Mouse (Mus musculus) spleen, postnatal 4 days (tissue): Measurements from ENCODE around the gene Xirp1.

Experiments used
- DNase-seq, 2 experiments: peaks; one replicate each; pipeline ENCODE4 v3.0.0; 2022; ENCODE audit warnings: low spot score in 2 of 2

Gene Xirp1

DNA sequence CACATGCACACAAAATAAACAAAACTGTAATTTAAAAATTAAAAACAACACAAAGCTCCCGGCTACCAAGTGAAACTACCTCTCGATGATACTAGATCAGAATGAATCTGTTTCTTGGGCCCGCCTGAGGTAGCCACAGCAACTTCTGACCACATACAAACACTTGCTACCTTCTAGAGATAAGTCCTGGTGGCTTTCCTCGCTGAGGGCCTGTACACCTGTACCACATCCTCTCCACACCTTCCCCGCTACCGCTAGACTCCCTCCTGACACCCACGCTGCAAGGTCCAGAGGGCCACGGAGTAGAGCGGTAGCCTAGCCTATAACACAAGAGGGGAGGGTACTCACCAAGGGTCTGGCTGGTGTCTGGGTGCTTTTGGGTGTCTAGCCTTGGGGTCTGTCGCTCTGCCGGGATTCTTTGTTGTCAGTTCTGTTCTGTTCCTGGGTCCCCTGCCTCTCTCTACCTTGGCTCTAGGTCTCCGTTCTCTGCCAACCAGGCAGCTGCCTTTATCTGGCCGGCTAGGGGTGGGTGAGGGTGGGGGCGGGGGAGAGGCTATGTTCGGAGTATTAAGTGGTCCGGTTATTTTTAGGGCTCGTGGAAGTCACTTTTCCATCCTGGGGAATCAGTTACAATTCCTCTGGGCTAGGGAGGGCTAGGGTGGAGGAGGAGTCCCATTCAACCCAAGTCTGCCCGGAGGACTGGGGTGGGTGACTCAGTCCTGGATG lies at the start of gene Xirp1:
Xirp1 (minus strand) TSS at position 513 of the 726 bp plus-strand sequence.
- DNase-seq: no peak

DNA sequence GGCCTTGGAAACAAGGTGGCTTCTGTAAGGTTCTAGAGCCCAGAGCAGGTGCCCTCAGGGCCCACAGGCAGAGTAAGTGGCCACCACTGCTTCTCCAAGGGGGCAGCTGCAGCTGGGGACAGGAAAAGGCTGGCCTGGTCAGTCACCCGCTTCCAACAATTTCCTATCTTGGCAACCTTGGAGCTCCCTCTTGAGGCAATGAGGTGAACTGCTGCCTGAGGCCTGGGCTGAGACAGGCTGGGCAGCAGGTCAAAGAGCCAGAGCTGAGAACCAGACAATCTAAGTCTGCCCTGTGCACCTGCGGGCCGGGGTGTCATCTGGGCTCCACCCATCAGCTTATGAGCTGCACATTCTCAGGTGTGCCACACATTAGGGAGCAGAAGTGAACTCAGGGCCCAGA lies 49.8 kb upstream of the Xirp1 start:
- DNase-seq: peak; percentile 69 to 88

DNA sequence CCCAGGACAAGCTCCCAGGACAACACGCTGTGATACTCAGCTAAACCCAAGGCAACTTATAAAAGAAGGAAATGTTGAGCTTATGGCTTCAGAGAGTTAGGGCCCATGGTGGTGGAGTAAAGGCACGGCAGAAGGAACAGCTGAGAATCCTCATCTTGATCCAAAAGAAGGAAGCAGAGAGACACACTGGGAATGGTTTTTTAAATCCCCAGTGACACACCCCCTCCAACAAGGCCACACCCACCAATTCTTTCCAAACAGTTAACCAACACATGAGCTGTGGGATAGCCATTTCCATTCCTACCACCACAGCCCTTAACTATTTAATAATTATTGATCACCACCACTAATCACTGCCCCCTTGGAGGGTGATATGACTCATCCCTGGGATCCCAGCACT lies 47.9 kb upstream of the Xirp1 start:
- DNase-seq: no peak

DNA sequence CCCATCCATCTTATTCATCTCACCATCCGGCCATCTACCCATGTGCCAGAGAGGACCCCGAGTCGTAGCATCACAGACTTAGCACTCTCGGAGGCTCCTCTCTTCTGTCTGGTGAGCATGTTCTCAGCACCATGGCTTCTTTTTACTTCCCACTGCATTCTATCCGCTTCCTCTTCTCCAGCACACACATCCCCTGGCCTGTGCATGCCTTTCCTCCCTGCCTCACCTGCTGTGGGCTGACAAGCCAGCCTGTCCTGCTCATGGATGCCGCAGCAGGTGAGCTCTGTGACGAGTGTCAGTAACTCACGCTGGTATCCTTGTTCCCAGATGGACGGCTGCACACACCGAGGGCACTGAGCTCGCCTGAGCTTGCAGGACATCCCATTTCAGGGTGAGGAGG lies 46.4 kb upstream of the Xirp1 start, which contains the start of gene Cx3cr1:
Cx3cr1 (minus strand) TSS at position 101 of the 400 bp plus-strand sequence.
- no peak for DNase-seq

DNA sequence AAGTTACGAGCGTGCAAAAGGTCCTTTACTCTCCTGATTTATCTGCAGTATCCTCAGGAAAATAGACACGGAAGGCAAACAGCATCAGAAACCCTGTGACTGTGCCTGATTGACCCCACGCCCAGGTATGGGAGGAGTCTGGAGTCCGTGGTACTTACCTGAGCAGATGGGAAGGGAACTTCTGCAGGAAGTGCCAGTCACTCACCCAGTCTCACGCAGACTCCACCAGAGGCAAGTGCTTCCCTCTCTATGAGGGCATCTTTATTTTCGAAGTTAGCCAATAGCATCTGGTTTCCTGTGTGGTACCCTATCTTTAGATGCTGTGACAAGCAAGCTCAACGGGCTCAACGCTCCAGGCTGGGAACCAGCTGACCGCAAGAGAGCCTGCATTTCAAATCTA lies 44.6 kb upstream of the Xirp1 start:
- DNase-seq: no peak

DNA sequence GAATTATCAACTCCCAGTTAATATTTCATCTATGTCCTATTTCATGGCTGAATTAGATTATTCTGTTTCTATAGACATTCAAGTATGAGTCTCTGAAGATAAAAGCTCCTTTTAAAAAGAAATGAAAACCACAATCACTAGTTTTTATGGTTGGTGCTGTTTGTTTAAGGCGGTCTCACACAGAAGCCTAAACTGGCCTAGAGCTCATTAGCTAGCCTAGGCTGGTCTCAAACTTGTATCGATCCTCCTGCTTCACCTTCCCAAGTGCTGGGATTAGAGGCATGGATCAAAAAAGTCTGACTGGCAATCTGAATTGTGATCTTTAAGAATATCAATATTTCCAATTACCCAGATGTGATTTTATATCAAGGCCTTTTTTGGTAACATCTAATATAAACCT lies 44.2 kb upstream of the Xirp1 start:
- DNase-seq: no peak

DNA sequence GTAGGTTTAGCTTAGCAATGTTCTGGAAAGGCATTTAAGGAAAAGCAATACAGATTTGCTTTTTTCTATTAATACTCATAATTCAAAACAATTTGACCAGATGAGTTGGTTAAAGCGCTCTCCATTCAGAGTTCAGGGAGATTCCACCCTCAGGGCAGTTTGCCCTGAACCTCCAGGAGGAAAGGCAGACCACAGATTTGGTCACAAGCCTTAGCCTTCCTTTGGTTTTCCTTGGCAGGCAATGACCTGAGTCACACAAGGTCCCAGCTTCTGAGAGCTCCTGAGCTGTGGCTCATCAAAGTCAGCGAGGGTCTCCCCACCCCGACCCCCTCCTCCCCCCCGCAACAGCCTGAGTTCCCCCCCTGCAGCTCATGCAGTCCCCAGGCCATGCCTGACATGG lies 40.9 kb upstream of the Xirp1 start:
- no peak for DNase-seq

DNA sequence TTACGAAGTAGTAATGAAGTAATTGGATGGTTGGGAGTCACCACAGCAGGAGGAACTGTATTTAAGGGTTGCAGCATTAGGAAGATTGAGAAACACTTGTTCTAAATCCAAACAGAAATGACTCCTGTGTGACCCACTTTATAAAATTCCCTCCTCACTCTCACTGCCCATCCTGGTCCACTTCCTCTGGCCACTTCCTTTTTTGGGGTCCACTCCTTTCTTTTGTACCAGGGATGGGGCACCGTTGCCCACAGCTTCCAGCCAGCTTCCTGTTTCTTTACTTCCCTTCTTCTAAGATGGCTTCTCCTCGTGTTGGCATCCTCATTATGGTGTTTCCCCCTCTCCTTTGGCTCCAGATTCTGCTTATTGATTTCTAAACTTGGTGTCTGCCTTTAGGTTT lies 35.3 kb upstream of the Xirp1 start:
- no peak for DNase-seq

DNA sequence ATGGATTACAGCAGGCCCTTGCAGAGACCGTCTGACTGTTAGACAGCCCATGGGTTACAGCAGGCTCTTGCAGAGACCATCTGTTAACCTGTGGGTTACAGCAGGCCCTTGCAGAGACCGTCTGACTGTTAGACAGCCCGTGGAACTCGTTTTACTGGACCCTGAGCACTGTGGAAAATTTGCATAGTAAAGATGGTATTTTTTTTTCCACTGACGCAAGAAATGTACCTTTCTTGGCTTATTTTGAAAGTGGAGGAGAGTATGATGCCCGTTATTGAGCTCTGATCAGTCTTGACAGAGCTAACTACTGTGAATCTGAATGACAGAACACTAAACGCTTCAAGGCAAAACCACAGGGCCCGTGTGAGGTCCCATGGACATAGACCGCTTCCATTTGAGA lies 32.8 kb upstream of the Xirp1 start:
- no peak for DNase-seq

DNA sequence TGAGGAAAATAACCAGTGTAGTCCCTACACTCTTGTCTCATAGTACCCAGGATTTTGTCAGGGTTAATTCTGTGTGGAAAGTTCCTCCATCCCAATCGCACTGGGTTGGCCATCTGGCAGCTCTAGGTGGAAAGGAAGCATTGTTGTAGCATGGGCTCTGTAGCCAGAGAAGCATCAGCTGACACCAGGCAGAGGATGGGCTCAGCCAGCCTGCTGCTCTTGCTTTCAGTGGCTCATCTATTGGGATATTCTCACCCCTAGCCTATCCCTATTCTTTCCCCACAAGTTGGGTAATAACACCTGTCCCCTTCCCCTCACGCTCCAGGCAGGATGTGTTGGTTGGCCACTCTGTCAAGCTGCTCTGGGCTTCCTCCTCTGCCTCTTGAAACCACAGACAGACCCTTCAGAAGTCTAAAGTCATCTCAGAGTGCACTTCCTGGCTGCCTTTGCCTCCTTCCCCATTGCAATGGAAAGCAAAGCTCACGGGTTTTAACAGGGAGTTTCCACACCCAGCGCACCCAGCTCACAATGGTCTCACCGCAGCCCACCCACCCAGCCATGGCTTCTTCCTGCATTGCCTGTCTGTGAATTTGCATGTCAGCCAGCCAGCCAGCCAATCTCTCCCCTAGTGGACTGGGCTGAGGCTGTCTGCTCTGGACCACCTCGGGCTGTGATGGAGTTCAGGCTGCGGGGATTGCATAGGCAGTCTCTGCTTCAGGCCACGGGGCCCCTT lies 31.3 kb upstream of the Xirp1 start:
- DNase-seq: peak in 1 of 2 experiments; percentile 19

DNA sequence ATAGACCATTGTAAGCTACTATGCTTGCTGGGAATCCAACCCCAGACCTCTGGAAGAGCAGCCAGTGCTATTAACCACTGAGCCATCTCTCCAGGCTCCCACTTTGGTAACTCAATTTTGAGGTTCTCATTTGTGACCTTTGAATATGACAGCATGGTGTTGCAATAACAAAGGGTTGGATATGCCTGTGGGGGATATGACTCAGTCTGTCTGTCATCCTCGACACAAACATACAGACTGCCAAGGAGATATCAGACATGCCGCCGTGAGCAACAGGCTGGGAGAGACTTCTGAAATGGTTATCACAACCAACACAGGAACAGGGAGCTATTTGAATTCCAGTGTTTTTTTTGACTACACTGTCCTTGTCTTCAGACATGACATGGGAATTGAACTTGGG lies 26.0 kb upstream of the Xirp1 start:
- DNase-seq: no peak

DNA sequence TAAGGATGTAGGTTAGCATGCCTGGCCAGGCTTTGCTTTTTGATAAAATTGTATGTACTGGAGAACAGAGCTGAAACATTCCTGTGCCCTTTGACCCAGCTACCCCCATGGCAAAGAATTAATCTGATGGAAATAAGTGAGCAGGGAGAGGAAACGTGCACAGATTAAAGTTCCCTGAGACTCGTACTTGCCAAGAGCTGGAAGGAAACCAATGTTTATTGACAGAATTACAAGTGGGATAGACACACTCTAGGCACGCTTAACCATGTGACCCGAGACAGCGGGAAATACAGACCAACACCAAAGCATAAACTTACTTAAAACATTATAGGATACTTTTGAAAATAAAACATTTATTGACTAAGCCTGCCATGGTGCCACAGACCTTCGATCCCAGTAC lies 25.1 kb upstream of the Xirp1 start:
- no peak for DNase-seq

DNA sequence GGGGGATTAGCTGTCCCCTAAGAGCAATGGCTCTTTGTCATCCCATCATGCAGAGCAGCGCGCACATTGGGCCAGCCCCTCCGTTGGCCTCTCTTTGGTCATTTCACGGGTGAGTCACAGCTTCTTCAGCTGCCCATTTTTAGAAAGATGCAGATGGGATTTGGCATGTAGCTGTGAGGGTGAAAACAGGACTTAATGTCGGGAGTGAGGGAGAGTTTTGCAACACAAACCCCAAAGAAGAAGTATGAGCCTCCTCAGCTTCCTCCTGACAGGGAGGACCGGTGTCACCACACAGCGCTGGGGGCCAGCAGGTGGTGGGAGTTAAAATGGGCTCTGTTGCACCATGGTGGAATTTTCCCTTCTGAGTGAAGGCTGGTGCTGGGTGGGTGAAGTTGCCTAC lies 19.7 kb upstream of the Xirp1 start:
- no peak for DNase-seq

DNA sequence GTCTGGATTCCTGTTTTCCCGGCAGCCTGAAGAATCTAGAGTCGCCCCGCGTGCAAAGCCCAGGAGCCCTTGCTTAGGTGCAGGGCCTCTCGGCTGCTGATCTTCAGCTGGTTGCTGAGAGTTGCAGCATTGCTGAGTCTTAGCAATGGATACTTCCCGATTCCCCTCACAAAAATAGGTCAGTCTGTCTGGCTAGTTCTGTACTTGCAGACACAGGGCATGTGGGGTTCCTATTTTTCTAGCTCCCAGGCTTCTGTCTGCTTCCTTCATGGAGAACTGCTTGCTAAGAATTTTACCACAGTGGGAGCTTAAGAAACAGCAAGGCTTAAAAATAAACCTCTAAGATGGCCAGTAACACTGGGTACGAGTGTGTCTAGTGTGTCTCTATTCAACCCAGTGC lies 14.0 kb upstream of the Xirp1 start:
- no peak for DNase-seq

DNA sequence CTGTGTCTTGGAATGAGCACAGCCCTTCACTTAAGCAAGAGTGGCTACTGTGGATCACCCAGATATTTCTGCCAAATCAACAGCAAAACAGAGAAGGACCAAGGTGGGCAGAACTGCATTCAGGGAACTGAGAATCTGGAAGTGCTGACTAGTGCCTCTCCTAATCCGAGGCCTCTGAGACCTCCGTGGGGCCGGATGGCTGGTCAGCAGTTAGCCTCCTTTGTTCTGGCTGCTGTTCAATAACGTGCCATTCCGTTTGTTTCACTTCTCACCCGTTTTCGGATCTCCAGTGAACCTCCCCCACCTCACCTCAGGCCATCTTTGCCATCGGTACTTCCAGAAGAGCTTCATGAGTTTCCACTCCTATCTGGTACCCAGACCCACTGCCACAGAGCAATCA lies 11.0 kb upstream of the Xirp1 start:
- no peak for DNase-seq

DNA sequence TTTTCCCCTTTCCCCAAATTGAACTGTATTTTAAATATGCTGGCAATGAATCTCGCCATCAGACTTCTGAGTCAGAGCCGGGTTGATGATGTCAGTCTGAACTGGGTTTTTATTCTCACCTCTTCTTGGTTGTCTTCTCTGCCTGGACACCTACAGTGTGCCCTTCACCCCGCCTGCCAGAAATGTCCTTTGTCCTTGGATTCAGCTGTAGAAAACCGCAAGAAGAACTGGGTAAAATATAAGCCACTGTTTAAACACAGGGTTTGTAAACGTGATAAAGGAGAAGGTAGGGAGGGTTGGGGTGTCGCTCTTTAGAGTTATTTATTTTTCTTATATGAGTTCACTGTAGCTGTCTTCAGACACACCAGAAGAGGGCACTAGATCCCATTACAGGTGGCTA lies 9.3 kb upstream of the Xirp1 start:
- DNase-seq: no peak

DNA sequence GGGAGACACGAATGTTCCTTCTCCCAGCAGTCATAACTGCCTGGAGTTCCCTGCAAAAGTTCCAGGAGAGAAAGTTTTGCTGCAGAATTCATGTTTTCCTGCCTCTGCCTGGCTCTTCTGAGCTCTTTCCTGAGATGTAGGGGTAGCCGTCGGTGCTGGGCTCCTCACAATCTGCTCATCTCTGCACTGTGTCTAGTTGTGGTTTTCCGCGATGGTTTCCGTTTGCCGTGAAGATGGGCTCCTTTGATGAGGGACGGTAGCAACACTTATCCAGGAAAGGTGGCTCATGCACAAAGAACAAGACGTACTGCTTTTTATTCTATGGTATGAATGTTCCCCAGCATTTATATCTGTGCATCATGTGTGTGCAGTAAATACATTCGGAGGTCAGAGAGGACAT lies 7.0 kb upstream of the Xirp1 start:
- no peak for DNase-seq

DNA sequence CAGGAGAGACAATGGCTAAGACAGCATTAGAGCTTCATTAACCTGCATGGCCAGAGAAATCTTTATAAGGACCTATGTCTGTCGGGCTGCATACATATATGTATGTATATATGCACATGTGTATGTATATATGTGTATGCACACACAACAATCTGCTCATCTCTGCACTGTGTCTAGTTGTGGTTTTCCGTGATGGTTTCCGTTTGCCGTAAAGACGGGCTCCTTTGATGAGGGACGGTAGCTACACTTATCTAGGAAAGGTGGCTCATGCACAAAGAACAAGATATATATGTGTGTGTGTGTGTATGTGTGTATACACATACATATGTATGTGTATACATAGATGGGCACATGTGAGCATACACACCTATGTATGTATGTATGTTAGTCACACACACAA lies 6.5 kb upstream of the Xirp1 start:
- no peak for DNase-seq

DNA sequence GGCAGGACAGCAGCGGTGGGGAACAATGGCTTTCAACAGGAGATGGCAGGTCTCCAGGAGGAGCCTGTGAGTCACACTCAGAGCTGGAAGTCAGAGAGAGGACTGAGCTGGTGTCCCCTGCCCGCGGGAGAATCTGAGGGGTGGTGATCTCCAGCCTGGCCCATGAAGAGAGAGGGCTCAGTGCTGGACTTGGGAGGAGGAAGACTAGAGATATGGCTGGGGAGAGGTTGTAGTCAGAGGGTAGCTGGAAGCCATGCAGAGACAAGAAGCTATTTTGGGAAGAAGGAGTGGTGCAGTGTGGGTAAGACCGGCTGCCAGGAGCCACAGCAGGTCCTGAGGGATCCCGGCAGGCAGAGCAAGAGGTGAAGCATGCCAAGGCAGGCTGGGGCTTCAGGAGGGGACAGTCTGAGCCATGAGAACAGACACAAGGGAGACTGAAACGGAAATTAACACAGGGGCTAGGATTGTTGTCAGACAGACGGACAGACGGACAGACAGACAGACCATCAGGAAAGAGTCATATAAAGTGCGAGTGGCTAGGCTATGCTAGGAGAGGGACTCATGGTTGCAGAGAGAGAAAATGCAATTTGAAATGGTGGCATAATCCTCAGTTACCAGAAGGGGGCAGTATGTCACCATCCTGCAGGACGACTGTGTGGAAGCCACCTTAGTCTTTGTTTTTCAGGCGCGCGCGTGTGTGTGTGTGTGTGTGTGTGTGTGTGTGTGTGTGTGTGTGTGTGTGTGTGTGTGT lies 4.2 kb upstream of the Xirp1 start:
- no peak for DNase-seq

DNA sequence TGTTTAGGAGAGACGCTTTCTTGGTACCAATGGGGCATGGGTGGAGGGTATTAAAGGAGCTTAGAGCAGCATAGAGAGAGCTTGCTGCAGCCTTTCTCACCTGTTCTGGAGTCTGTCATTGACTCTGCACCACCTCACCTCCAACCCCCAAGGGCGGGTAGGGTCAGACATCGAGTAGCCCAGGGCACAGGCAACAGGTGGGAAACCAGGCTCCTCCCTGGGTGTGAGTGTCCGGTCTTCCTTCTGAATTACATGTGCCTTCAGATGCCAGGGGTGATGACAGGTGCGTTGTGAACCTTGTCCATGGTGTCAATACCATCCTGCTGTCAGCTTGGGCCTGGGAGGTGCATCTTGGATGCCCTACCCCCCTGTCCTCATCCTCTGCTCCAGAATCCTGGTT lies 1.2 kb upstream of the Xirp1 start:
- DNase-seq: no peak

DNA sequence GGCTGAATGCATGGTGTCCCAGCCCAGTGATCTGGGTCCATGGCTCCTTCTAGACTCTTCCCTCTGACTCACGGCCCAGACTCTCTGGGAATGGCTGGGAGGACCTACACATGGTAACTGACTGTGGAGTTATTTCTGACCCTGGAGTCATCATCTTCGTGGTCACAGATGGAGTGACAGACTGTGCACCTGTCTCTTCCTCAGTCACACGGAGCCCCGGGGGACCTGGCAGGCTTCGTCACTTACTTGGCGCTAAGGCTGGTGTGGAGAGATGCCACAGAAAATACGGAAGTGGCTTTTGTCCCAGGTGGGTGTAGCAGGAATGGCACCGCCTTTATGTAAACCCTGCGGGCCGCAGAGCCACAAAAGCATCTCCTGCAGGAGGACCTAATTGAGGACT lies 773 bp upstream of the Xirp1 start:
- no peak for DNase-seq

DNA sequence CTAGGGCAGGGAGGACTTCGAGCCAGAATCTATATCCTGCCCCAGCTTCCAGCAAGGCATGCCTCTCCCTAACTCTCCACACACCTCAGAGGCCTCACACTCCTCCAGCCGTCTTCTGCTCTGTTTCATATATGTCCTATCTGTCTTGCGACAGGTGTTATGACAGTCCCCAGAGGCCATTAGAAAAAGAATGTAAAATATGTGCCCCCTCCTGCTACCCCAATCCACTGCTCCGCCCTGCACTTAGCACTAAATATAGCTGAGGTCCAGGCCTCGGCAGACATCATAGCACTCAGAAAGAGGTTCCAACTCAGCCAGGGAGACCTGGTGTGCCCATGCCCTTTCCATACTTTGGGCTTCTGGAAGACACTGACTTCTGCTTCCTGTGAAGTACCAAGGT lies 2.2 kb downstream of the Xirp1 start:
- DNase-seq: no peak
